Mouse (Mus musculus) liver, adult 2 months (tissue): ENCODE measurements around the gene Dlec1. TPM values are rescaled to one million over a fixed set of nuclear protein-coding genes. Genes with fewer than 3 reads are reported as not detected.

Experiments
- DNase-seq: peaks from one replicate; pipeline ENCODE4 v3.0.0-alpha.2; 2011; ENCODE audit warnings: low read depth, low spot score; ENCODE audit errors: extremely low read depth
- H3K27ac ChIP-seq: fragments of 200-500 bp; replicated peaks from 2 replicates; pipeline ENCODE4 v1.5.1; 2012; ENCODE audit warnings: low read depth, mild to moderate bottlenecking, control low read depth, inconsistent platforms, low read length; ENCODE audit not compliant: insufficient read depth
- H3K27me3 ChIP-seq: fragments of 200-500 bp; 2 replicates; pipeline ENCODE4 v1.6.1; 2012; ENCODE audit warnings: mild to moderate bottlenecking, moderate library complexity, low read length, inconsistent platforms; ENCODE audit not compliant: control insufficient read depth, insufficient read depth
- H3K36me3 ChIP-seq: fragments of 200-500 bp; 2 replicates; pipeline ENCODE4 v1.6.1; 2012; ENCODE audit warnings: low read length, inconsistent platforms; ENCODE audit not compliant: control insufficient read depth, insufficient read depth
- H3K4me1 ChIP-seq: fragments of 200-500 bp; 2 replicates; pipeline ENCODE4 v1.6.1; 2011; ENCODE audit warnings: low read length; ENCODE audit not compliant: control insufficient read depth, insufficient read depth
- H3K4me3 ChIP-seq: fragments of 200-500 bp; 2 replicates; pipeline ENCODE4 v1.5.1; 2011; ENCODE audit warnings: low read depth, mild to moderate bottlenecking, control low read depth, low read length, moderate library complexity; ENCODE audit not compliant: insufficient read depth
- H3K79me2 ChIP-seq: fragments of 200-500 bp; 2 replicates; pipeline ENCODE4 v1.6.1; 2012; ENCODE audit warnings: inconsistent platforms, mild to moderate bottlenecking, low read length, moderate library complexity; ENCODE audit not compliant: control insufficient read depth, insufficient read depth
- H3K9ac ChIP-seq: fragments of 200-500 bp; 2 replicates; pipeline ENCODE4 v1.6.1; 2012; ENCODE audit warnings: low read depth, mild to moderate bottlenecking, control low read depth, inconsistent platforms, low read length
- CTCF ChIP-seq: fragments of 200-500 bp; IDR thresholded peaks from 2 replicates; pipeline ENCODE4 v1.5.1; 2011; ENCODE audit warnings: low read depth, low read length, control low read depth
- POLR2A ChIP-seq: fragments of 200-500 bp; IDR thresholded peaks from 2 replicates; pipeline ENCODE4 v1.6.1; 2011; ENCODE audit warnings: low read length, control low read depth; ENCODE audit not compliant: insufficient read depth; ENCODE audit errors: extremely low read depth
- WGBS: fragments of 180-500 bp; shearing (Covaris S2); methylation state at CpG from one replicate; pipeline ENCODE4 v1.1.7; 2018; 5-methylcytosine and 5-hydroxymethylcytosine counted together
- polyA plus RNA-seq: library from polyadenylated mRNA; depleted of rRNA; stranded (reverse); fragments of >200 nt; gene quantifications from 2 replicates; pipeline ENCODE4 v1.2.3, GENCODE M21; 2012
- total RNA-seq: library from RNA; depleted of rRNA; stranded (reverse); fragments of >200 nt; gene quantifications from 2 replicates; pipeline ENCODE4 v1.2.3, GENCODE M21; 2014

Dlec1 gene
- total and polyA plus RNA-seq, 2 experiments = 0.31 to 0.74 TPM

- Histone ChIP-seq H3K36me3 (no peaks in the 10 kb centered on the region), H3K4me1 (no peaks in the 10 kb centered on the region; the same call in 1 of the 2 replicates), H3K9ac (no peak overlapping the region), H3K27ac (no peak overlapping the region), H3K4me3 (no peak overlapping the region), H3K27me3 (peaks cover 3% of the 10 kb centered on the region; the same call in 1 of the 2 replicates), H3K79me2 (no peaks in the 10 kb centered on the region)
- 75% methylated on average over 11 of the region's 12 CpGs for WGBS
- DNase-seq = no peak
- no peak for TF ChIP-seq CTCF
- no peak for TF ChIP-seq POLR2A
These were observed 10.5 kb upstream of the Dlec1 start for GRCm38 (mm10) chr9:119091581-119092310.

- WGBS = 7% methylated on average over 45 of the region's 45 CpGs
- peak overlapping the region; percentile 55; the same call in 1 of the 2 replicates for H3K9ac ChIP-seq
- peaks cover 3% of the 10 kb centered on the region; the same call in 1 of the 2 replicates for H3K27me3 ChIP-seq
- no peaks in the 10 kb centered on the region; the same call in 1 of the 2 replicates for H3K4me1 ChIP-seq
- TF ChIP-seq CTCF (no peak), POLR2A (no peak)
- no peaks in the 10 kb centered on the region for H3K79me2 ChIP-seq
- H3K4me3 ChIP-seq = peak overlapping the region; percentile 67
- no peak for DNase-seq
- H3K27ac ChIP-seq = no peak overlapping the region
- no peaks in the 10 kb centered on the region for H3K36me3 ChIP-seq
These were observed 9.5 kb upstream of the Dlec1 start for GRCm38 (mm10) chr9:119092473-119093418.

GRCm38 (mm10) chr9:119093419-119094295, 8.6 kb upstream of the Dlec1 start, which contains the start of gene Plcd1:
Gene Plcd1, minus strand, starts transcription at chr9:119093502.
- WGBS = 24% methylated on average over 45 of the region's 45 CpGs
- Histone ChIP-seq H3K27me3 (peaks cover 3% of the 10 kb centered on the region; the same call in 1 of the 2 replicates), H3K9ac (peak within 1 kb of the TSS; percentile 66), H3K36me3 (no peaks in the 10 kb centered on the region), H3K4me3 (peak within 1 kb of the TSS; percentile 67), H3K4me1 (no peaks in the 10 kb centered on the region), H3K27ac (no peak within 1 kb of the TSS), H3K79me2 (no peaks in the 10 kb centered on the region)
- TF ChIP-seq POLR2A = no peak
- TF ChIP-seq CTCF = no peak
- no peak for DNase-seq

GRCm38 (mm10) chr9:119094462-119095109, 7.7 kb upstream of the Dlec1 start:
- Histone ChIP-seq H3K36me3 (no peaks in the 10 kb centered on the region), H3K9ac (no peak overlapping the region), H3K4me1 (no peaks in the 10 kb centered on the region), H3K4me3 (no peak overlapping the region), H3K27me3 (peaks cover 3% of the 10 kb centered on the region; the same call in 1 of the 2 replicates), H3K27ac (no peak overlapping the region), H3K79me2 (no peaks in the 10 kb centered on the region)
- TF ChIP-seq POLR2A (no peak), CTCF (no peak)
- 87% methylated on average over 13 of the region's 13 CpGs for WGBS
- no peak for DNase-seq
